Mouse (Mus musculus) MEL (cell line): Measurements from ENCODE around the gene Grip1. TPM values are rescaled to one million over a fixed set of nuclear protein-coding genes. Genes with fewer than 3 reads are reported as not detected.

Experiments used
- DNase-seq: peaks from one replicate; pipeline ENCODE4 v3.0.0; 2011; ENCODE audit warnings: low read depth, low spot score
- H3K27ac ChIP-seq: 2 replicates; pipeline ENCODE4 v1.5.1; 2012; ENCODE audit warnings: low read depth, mild to moderate bottlenecking, control low read depth, low read length, moderate library complexity; ENCODE audit not compliant: control insufficient read depth
- H3K27me3 ChIP-seq, 2 experiments: fragments of 150-350 bp in 1 of 2; sonication (generic) in 1 of 2; 2 replicates each; pipeline ENCODE4 v1.6.1; 2012; ENCODE audit warnings: low read length in 2 of 2, mild to moderate bottlenecking in 2 of 2, improper control_type of control experiment in 1 of 2, moderate library complexity in 1 of 2; ENCODE audit not compliant: insufficient read depth in 2 of 2, control insufficient read depth in 1 of 2
- H3K36me3 ChIP-seq, 2 experiments: 2 replicates each; pipeline ENCODE4 v1.6.1; 2012 to 2014; ENCODE audit warnings: low read length in 2 of 2, improper control_type of control experiment in 1 of 2, inconsistent platforms in 1 of 2, mild to moderate bottlenecking in 1 of 2; ENCODE audit not compliant: insufficient read depth in 2 of 2, control insufficient read depth in 1 of 2
- H3K4me1 ChIP-seq, 2 experiments: fragments of 150-350 bp in 1 of 2; sonication (generic) in 1 of 2; 2 replicates each; pipeline ENCODE4 v1.6.1; 2012; ENCODE audit warnings: low read length in 2 of 2, improper control_type of control experiment in 1 of 2, mild to moderate bottlenecking in 1 of 2; ENCODE audit not compliant: insufficient read depth in 2 of 2, control insufficient read depth in 1 of 2
- H3K4me3 ChIP-seq, 2 experiments: fragments of 150-350 bp in 1 of 2; sonication (generic) in 1 of 2; 2 replicates each; pipeline ENCODE4 v1.5.1; 2012; ENCODE audit warnings: low read depth in 2 of 2, low read length in 2 of 2, mild to moderate bottlenecking in 2 of 2, moderate library complexity in 2 of 2, control low read depth in 1 of 2, improper control_type of control experiment in 1 of 2; ENCODE audit not compliant: control insufficient read depth in 1 of 2, insufficient read depth in 1 of 2
- H3K79me2 ChIP-seq: 2 replicates; pipeline ENCODE4 v1.6.1; 2012; ENCODE audit warnings: mild to moderate bottlenecking, low read length, moderate library complexity; ENCODE audit not compliant: control insufficient read depth, poor library complexity, insufficient read depth
- H3K9ac ChIP-seq: 2 replicates; pipeline ENCODE4 v1.6.1; 2012; ENCODE audit warnings: low read depth, mild to moderate bottlenecking, control low read depth, low read length, moderate library complexity; ENCODE audit not compliant: control insufficient read depth, poor library complexity, severe bottlenecking
- H3K9me3 ChIP-seq: fragments of 150-350 bp; sonication (generic); replicated peaks from 2 replicates; pipeline ENCODE4 v1.6.1; 2012; ENCODE audit warnings: mild to moderate bottlenecking, low read length, improper control_type of control experiment, moderate library complexity; ENCODE audit not compliant: insufficient read depth
- BHLHE40 ChIP-seq: IDR thresholded peaks from 2 replicates; pipeline ENCODE4 v1.6.1; 2012; ENCODE audit warnings: low read depth, mild to moderate bottlenecking, inconsistent platforms, low read length, improper control_type of control experiment, borderline replicate concordance
- E2F4 ChIP-seq: IDR thresholded peaks from 2 replicates; pipeline ENCODE4 v1.6.1; 2011; ENCODE audit warnings: low read depth, low read length, improper control_type of control experiment, borderline replicate concordance
- EP300 ChIP-seq, 2 experiments: IDR thresholded peaks; 2 replicates each; pipeline ENCODE4 v1.6.1; 2011; ENCODE audit warnings: improper control_type of control experiment in 2 of 2, low read length in 2 of 2, low read depth in 1 of 2, mild to moderate bottlenecking in 1 of 2
- ETS1 ChIP-seq: IDR thresholded peaks from 2 replicates; pipeline ENCODE4 v1.6.1; 2012; ENCODE audit warnings: low read depth, mild to moderate bottlenecking, inconsistent platforms, low read length, improper control_type of control experiment, moderate library complexity
- GABPA ChIP-seq: IDR thresholded peaks from 2 replicates; pipeline ENCODE4 v1.6.1; 2012; ENCODE audit warnings: low read depth, mild to moderate bottlenecking, inconsistent platforms, low read length, improper control_type of control experiment, moderate library complexity
- HCFC1 ChIP-seq: IDR thresholded peaks from 2 replicates; pipeline ENCODE4 v1.6.1; 2012; ENCODE audit warnings: low read depth, mild to moderate bottlenecking, inconsistent platforms, low read length, improper control_type of control experiment, moderate library complexity
- KAT2A ChIP-seq: conservative IDR thresholded peaks from 2 replicates; pipeline ENCODE4 v1.6.1; 2012; ENCODE audit warnings: low read depth, low read length, improper control_type of control experiment, inconsistent platforms
- MAFK ChIP-seq: IDR thresholded peaks from 2 replicates; pipeline ENCODE4 v1.6.1; 2011; ENCODE audit warnings: low read depth, mild to moderate bottlenecking, low read length, improper control_type of control experiment, borderline replicate concordance
- MAX ChIP-seq: IDR thresholded peaks from 2 replicates; pipeline ENCODE4 v1.6.1; 2011; ENCODE audit warnings: low read length, improper control_type of control experiment
- MEF2A ChIP-seq: IDR thresholded peaks from 2 replicates; pipeline ENCODE4 v1.6.1; 2014; ENCODE audit warnings: low read depth, mild to moderate bottlenecking, inconsistent platforms, low read length, improper control_type of control experiment; ENCODE audit not compliant: poor library complexity, insufficient replicate concordance, severe bottlenecking; ENCODE audit errors: extremely low read depth
- MXI1 ChIP-seq: IDR thresholded peaks from 2 replicates; pipeline ENCODE4 v1.6.1; 2011; ENCODE audit warnings: mild to moderate bottlenecking, low read depth, low read length, improper control_type of control experiment
- MYB ChIP-seq: IDR thresholded peaks from 2 replicates; pipeline ENCODE4 v1.6.1; 2011; ENCODE audit warnings: mild to moderate bottlenecking, low read depth, low read length, improper control_type of control experiment
- MYC ChIP-seq: IDR thresholded peaks from 2 replicates; pipeline ENCODE4 v1.6.1; 2011; ENCODE audit warnings: low read depth, mild to moderate bottlenecking, low read length, improper control_type of control experiment, moderate library complexity
- NELFE ChIP-seq: IDR thresholded peaks from 2 replicates; pipeline ENCODE4 v1.6.1; 2011; ENCODE audit warnings: low read depth, low read length, improper control_type of control experiment
- NRF1 ChIP-seq: IDR thresholded peaks from 2 replicates; pipeline ENCODE4 v1.6.1; 2014; ENCODE audit warnings: low read depth, mild to moderate bottlenecking, inconsistent platforms, low read length, improper control_type of control experiment, moderate library complexity; ENCODE audit not compliant: poor library complexity, insufficient read depth, severe bottlenecking
- POLR2A ChIP-seq, 2 experiments: IDR thresholded peaks; 2 replicates each; pipeline ENCODE4 v1.6.1; 2011 to 2012; ENCODE audit warnings: low read length in 2 of 2, mild to moderate bottlenecking in 2 of 2, control low read depth in 1 of 2, improper control_type of control experiment in 1 of 2, low read depth in 1 of 2, moderate library complexity in 1 of 2; ENCODE audit not compliant: control insufficient read depth in 1 of 2, insufficient read depth in 1 of 2, poor library complexity in 1 of 2
- POLR2AphosphoS2 ChIP-seq: IDR thresholded peaks from 2 replicates; pipeline ENCODE4 v1.6.1; 2011; ENCODE audit warnings: low read length, improper control_type of control experiment
- RCOR1 ChIP-seq: IDR thresholded peaks from 2 replicates; pipeline ENCODE4 v1.6.1; 2012; ENCODE audit warnings: low read depth, mild to moderate bottlenecking, inconsistent platforms, low read length, improper control_type of control experiment
- SIN3A ChIP-seq: IDR thresholded peaks from 2 replicates; pipeline ENCODE4 v1.6.1; 2012; ENCODE audit warnings: low read length, improper control_type of control experiment, inconsistent platforms
- TBP ChIP-seq: IDR thresholded peaks from 2 replicates; pipeline ENCODE4 v1.8.0; 2011; ENCODE audit warnings: low read depth, low read length, improper control_type of control experiment
- TCF12 ChIP-seq: IDR thresholded peaks from 2 replicates; pipeline ENCODE4 v1.6.1; 2014; ENCODE audit warnings: low read depth, mild to moderate bottlenecking, inconsistent platforms, low read length, improper control_type of control experiment, moderate library complexity
- ZC3H11A ChIP-seq: IDR thresholded peaks from 2 replicates; pipeline ENCODE4 v1.6.1; 2012; ENCODE audit warnings: low read depth, mild to moderate bottlenecking, inconsistent platforms, low read length, improper control_type of control experiment
- ZKSCAN1 ChIP-seq: IDR thresholded peaks from 2 replicates; pipeline ENCODE4 v1.6.1; 2012; ENCODE audit warnings: low read depth, mild to moderate bottlenecking, inconsistent platforms, low read length, improper control_type of control experiment, moderate library complexity
- ZMIZ1 ChIP-seq: IDR thresholded peaks from 2 replicates; pipeline ENCODE4 v1.6.1; 2012; ENCODE audit warnings: low read depth, mild to moderate bottlenecking, inconsistent platforms, low read length, improper control_type of control experiment, moderate library complexity
- ZNF384 ChIP-seq: IDR thresholded peaks from 2 replicates; pipeline ENCODE4 v1.6.1; 2012; ENCODE audit warnings: low read depth, mild to moderate bottlenecking, inconsistent platforms, low read length, improper control_type of control experiment
- polyA plus RNA-seq, 2 experiments: library from polyadenylated mRNA; stranded (reverse) in 1 of 2; unstranded in 1 of 2; fragments of >175 nt in 1 of 2; fragments of >200 nt in 1 of 2; gene quantifications; 2 replicates each; pipeline versions ENCODE4 v1.2.1 to v1.2.4; 2012; ENCODE audit warnings: low replicate concordance in 2 of 2, low read depth in 1 of 2; ENCODE audit not compliant: insufficient read length in 2 of 2, insufficient read depth in 1 of 2, missing spikeins in 1 of 2
- total RNA-seq: library from RNA; depleted of rRNA; stranded (reverse); fragments of 300-350 nt; gene quantifications from 2 replicates; pipeline ENCODE4 v1.2.3, GENCODE M21; 2012; rRNA removed

Grip1 gene
- not detected in 2 replicates for total RNA-seq
- under 1 TPM in 1 of 2 experiments, not detected in 1; 0.04 TPM for polyA plus RNA-seq

DNA sequence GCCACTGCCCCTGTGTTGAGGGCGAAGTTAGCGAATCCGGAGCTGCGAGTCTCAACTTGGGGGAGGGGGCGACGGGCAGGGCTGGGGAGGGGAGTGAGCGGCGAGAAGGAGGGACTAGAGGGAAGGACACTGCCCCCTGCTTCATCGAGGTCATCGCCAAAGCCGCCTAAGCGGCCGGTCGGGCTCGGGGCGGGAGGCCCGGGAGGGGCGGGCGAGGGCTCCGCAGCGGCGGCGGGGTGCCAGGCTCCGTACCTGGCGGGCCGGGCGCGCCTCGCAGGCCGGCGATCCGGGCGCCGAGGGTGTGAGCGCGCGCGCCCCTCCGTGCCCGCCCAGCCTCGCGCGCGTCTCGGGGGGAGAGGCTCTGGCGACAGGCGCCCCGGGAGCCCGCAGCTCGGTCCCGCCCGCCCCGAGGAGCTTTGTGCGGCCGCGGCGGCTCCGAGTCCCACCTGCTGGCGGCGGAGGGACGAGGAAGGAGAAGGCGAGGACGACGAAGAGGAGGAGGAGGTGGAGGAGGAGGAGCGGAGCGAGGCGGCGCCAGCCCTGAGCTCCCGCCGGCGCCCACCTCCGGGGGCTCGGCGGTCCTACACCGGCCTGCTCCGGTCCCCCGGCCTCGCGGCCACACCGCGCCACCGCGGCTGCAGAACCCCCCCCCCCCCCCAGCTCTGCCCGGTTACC, at the start of gene Grip1:
Grip1 (plus strand) TSS at position 400 of the 675 bp plus-strand sequence.
- no peak for DNase-seq
- H3K4me3 ChIP-seq = no peak within 1 kb of the TSS
- no peaks in the 10 kb centered on the region for H3K79me2 ChIP-seq
- H3K27me3 ChIP-seq = no peaks in the 10 kb centered on the region
- no peak within 1 kb of the TSS for H3K27ac ChIP-seq
- TF ChIP-seq NRF1 (no peak), ZKSCAN1 (no peak), GABPA (no peak), ETS1 (no peak), MAX (no peak), ZNF384 (no peak), MAFK (no peak), NELFE (no peak), ZC3H11A (no peak), KAT2A (no peak), TBP (no peak)
- no peaks in the 10 kb centered on the region for H3K9me3 ChIP-seq
- H3K36me3 ChIP-seq = no peaks in the 10 kb centered on the region
- no peak within 1 kb of the TSS for H3K9ac ChIP-seq
- H3K4me1 ChIP-seq = no peaks in the 10 kb centered on the region

DNA sequence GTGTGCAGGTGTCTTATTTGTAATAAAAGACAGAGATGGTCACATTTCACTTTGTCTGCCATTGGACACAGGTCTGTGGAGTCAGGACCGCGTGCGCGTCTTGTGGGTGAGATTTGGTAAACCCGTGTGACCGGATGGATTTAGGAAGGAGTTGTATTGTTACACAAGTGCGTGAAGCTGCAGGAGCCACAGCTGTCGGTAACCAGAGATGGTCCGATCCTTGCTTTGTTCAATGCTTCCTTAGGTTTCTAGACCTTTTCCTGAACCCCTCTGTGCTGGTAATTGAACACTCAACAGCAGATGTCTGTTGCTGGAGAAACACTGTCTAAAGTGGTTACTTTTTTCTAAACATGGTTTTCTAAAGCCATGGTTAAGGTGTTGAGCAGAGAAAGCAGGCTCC, 48.5 kb upstream of the Grip1 start:
- H3K4me1 ChIP-seq = no peaks in the 10 kb centered on the region
- no peak for TF ChIP-seq POLR2A (IDR thresholded peaks at IDR 0.05; ENCODE audit: control insufficient read depth in 1 of 2, insufficient read depth in 1 of 2, low read depth in 1 of 2, low read length in 2 of 2, poor library complexity in 1 of 2)
- TF ChIP-seq GABPA = no peak
- no peak for TF ChIP-seq MEF2A
- no peak for TF ChIP-seq EP300 (IDR thresholded peaks at IDR 0.05; ENCODE audit: low read depth in 1 of 2, low read length in 2 of 2)
- no peak for TF ChIP-seq BHLHE40
- TF ChIP-seq POLR2AphosphoS2 = no peak
- no peak for TF ChIP-seq MXI1
- no peak for TF ChIP-seq RCOR1
- TF ChIP-seq MYC = no peak
- no peak for TF ChIP-seq HCFC1
- no peak for TF ChIP-seq ZMIZ1
- TF ChIP-seq MYB = no peak
- no peak for TF ChIP-seq TCF12
- TF ChIP-seq ETS1 = no peak
- TF ChIP-seq SIN3A = no peak
- no peak for TF ChIP-seq E2F4
- TF ChIP-seq KAT2A = no peak
- DNase-seq = no peak

More for the DNA sequence above, 48.5 kb upstream of the Grip1 start:
- Histone ChIP-seq H3K36me3 (no peaks in the 10 kb centered on the region), H3K79me2 (no peaks in the 10 kb centered on the region), H3K4me3 (no peak overlapping the region), H3K27me3 (no peaks in the 10 kb centered on the region), H3K27ac (no peak overlapping the region), H3K9me3 (no peaks in the 10 kb centered on the region), H3K9ac (no peak overlapping the region)
